Mouse (Mus musculus): ENCODE measurements at regions not wholly inside any gene's neighbourhood (a gene's known extent, or its start where the extent isn't known, plus 50 kb on each side); places are given as distances from the start of the nearest gene placed in this dataset.

DNA sequence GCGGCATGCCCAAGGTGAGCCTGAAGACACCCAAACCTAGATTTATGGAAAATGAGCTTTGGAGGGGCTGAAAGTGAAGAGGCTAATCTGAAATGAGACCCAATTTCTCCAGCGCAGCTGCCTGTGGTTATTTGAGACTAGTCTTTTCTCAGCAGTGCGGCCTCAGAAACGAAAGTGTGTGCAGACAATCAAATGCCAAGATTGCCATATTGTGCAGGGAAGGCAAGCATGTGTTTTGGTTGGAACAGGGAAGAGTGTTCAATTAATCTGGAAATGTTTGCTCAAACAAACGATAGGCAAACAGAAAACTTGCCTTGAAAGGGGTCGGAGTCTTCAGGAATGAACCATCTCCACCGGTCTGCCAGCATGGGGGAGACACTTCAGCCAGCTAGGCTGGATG lies 178.2 kb upstream of the Mast4 start:
- ATAC-seq (replicated peaks in 1 of 2; ENCODE audit: insufficient read depth in 1 of 2, low FRiP score in 2 of 2, low TSS enrichment in 1 of 2, low read depth in 1 of 2, poor library complexity in 2 of 2, severe bottlenecking in 2 of 2) = no peak

DNA sequence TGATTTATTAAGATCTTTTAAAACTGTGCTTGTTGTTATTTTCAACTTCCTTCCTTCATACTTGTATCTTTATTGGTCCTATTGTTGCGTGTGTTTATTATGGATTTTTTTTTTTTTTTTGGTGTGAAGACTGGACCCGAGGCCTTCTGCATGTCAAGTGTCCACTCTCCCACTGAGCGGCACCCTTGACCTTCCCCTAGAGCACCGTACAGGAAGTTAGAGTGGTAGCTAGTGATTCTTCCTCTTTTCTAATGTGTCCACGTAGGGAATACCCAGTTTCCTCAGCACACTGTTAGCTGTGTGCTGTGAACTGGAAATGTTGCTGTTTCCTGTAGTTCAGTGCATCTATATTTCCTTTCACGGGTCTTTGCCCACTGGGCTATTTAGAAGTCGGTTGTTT lies 170.7 kb upstream of the Mast4 start:
- ATAC-seq (replicated peaks in 1 of 2; ENCODE audit: insufficient read depth in 1 of 2, low FRiP score in 2 of 2, low TSS enrichment in 1 of 2, low read depth in 1 of 2, poor library complexity in 2 of 2, severe bottlenecking in 2 of 2) = no peak

DNA sequence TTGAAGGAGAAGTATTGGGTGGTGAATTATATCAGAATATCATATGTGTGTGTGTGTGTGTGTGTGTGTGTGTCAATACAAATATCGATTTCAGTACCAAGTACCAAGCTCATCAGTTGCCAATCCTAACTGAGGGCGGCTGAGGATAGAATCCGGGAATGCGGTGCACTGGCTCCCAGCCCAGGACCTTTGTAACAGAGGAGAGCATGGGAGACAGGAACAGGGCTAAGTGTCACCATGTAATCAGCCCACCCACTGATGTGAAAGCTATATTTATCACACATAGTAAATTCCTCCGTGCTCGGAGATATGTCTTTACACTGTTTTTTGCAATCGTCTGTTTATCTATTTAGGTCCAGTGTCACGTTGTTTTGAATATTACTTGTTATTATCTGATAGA lies 165.1 kb upstream of the Mast4 start:
- ATAC-seq (replicated peaks in 1 of 2; ENCODE audit: insufficient read depth in 1 of 2, low FRiP score in 2 of 2, low TSS enrichment in 1 of 2, low read depth in 1 of 2, poor library complexity in 2 of 2, severe bottlenecking in 2 of 2) = no peak

DNA sequence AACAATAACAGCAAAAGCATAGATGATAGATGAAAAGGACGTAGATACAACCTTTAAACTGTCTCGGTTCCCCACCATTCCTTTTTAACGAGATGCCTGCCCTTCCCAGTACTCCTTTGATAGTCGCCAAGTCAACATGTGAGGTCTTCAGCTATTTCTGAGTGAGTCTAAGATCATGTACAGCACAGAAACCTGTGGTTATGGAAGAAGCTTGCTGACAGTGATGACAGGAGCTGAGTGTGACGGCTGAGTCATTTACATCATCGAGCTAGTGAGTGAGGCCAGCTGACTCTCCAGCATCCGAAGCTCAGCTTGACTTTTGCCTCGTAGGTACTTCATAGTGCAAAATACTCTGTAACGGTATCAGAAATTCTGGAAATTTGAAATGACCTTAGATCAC lies 160.1 kb upstream of the Mast4 start:
- ATAC-seq (replicated peaks in 1 of 2; ENCODE audit: insufficient read depth in 1 of 2, low FRiP score in 2 of 2, low TSS enrichment in 1 of 2, low read depth in 1 of 2, poor library complexity in 2 of 2, severe bottlenecking in 2 of 2) = no peak

DNA sequence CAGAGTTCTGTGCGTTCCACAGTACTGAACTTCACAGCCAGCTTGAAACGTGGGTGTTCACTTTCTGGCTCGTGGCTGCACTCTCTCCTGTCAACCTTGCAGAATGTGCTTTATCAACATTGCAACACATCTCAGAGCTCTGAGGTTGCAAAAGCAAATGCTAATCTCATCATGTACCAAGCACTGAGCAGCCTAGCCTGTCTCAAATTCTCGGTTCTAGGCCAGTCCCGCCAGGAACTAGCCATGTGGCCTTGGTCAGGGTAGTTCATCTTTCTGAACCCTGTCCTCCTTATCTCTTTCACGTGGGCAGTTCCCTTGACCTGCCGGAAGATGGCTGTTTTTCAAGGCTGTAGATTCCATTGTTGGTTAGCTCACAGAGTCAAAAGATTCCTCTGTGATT lies 159.3 kb upstream of the Mast4 start:
- ATAC-seq (replicated peaks in 1 of 2; ENCODE audit: insufficient read depth in 1 of 2, low FRiP score in 2 of 2, low TSS enrichment in 1 of 2, low read depth in 1 of 2, poor library complexity in 2 of 2, severe bottlenecking in 2 of 2) = no peak

DNA sequence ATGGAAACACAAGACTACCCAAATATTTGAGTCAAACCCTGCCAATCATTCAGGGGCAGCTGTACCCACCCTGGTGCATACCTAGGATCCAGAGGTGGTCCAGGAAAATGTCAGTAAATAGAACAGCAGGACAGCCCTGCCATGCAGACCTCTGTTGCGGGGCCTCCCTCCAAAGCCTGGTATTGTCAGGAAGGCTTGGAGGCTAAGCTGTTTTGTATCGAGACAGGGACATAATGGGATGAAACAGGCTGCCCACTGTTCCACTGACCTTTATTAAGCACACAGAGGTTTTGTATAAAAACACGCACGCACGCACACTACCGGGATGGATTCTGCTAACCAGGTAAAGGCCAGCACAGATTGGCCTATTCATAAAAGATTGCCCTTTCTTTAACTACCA lies 155.8 kb upstream of the Mast4 start:
- no peak for ATAC-seq (replicated peaks in 1 of 2; ENCODE audit: insufficient read depth in 1 of 2, low FRiP score in 2 of 2, low TSS enrichment in 1 of 2, low read depth in 1 of 2, poor library complexity in 2 of 2, severe bottlenecking in 2 of 2)

DNA sequence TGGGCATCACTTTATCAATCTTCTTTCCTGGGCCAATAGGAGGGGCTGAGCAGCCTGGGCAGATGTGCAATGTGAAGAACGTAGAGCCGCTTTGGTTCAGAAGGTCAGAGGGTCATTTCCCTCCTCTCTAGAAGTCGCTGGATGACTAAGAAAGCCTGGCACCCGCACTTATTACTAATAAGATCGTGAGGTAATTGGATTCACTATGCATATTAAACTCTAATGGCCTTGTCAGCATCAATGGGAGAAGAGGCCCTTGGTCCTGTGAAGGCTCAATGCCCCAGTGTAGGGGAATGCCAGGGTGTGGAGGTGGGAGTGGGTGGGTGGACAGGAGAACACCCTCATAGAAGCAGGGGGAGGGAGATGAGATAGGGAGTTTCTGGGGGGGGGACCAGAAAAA lies 149.8 kb upstream of the Mast4 start:
- ATAC-seq (replicated peaks in 1 of 2; ENCODE audit: insufficient read depth in 1 of 2, low FRiP score in 2 of 2, low TSS enrichment in 1 of 2, low read depth in 1 of 2, poor library complexity in 2 of 2, severe bottlenecking in 2 of 2) = no peak

DNA sequence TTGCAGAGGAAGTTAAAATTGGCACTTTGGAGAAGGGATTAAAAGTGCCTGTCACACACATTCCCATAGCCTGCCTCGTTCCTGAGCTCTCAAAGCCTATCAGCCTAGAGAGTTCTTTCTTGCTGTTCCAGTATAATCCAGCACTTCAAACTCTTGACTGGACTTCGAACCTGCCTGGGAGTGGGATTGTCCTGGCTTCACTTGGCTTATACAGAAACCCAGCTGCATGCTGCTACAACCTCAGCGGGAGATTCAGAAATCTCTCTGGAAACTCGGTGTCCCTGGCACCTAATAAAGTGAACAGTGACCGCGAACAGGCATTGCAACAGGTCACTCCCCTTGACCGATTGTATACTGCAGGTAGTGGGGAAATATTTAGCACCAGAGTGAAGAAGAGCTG lies 149.1 kb upstream of the Mast4 start:
- ATAC-seq (replicated peaks in 1 of 2; ENCODE audit: insufficient read depth in 1 of 2, low FRiP score in 2 of 2, low TSS enrichment in 1 of 2, low read depth in 1 of 2, poor library complexity in 2 of 2, severe bottlenecking in 2 of 2) = no peak

DNA sequence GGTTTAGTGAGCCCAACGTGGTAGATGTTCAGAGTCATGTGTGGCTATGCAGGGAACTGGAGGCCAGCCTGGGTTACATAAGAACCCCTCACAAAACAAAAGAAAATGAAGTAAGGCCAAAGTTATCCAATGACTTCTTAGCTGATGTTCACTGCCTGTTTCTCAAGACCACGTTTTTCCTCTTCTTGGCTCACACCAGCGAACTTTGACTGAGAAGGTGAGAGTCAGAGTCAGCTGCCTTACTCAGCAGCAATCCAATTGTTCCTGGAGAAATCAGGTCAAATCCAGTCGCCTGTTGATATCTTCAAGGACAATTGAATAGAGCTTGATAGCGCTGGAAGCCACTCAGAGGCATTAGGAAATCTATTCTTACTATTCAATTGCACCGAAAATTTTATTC lies 142.0 kb upstream of the Mast4 start:
- no peak for ATAC-seq (replicated peaks in 1 of 2; ENCODE audit: insufficient read depth in 1 of 2, low FRiP score in 2 of 2, low TSS enrichment in 1 of 2, low read depth in 1 of 2, poor library complexity in 2 of 2, severe bottlenecking in 2 of 2)

DNA sequence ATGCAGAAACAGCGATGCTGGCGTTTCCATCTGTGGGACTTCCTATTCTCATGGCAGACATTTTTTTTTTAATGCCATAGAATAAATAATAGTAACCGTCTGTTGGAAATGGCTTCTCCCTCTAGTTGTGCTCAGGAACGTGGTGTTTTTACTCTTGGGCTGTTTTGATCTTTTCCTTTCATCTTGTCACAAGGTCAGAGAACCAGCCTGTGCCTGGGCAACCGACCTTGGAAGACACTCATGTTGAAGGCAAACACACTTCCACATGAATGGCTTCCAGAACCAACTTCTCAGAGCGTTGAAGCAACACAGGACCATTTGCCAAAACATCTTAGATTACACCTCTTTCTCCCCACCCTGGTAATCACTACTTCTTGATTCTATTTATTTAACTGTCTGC lies 137.9 kb upstream of the Mast4 start:
- ATAC-seq (replicated peaks in 1 of 2; ENCODE audit: insufficient read depth in 1 of 2, low FRiP score in 2 of 2, low TSS enrichment in 1 of 2, low read depth in 1 of 2, poor library complexity in 2 of 2, severe bottlenecking in 2 of 2) = no peak

DNA sequence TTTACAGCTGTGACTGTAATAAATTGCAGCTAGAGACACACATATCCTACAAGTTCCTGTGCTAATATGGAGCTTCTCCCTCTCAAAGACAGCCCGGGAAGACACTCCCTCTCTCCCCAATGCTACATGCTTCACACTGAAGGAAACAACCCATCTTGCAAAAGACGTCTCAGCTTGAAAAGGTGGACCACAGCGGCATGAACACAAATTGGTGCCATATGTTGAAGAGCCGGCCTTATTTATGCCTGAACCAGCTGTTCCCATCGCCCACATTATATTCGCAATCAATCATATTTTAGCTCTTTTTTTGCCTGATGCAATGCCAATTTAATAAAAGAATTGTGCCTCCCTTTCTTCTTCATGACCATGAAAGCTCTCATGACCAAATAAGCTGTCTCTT lies 135.8 kb upstream of the Mast4 start:
- no peak for ATAC-seq (replicated peaks in 1 of 2; ENCODE audit: insufficient read depth in 1 of 2, low FRiP score in 2 of 2, low TSS enrichment in 1 of 2, low read depth in 1 of 2, poor library complexity in 2 of 2, severe bottlenecking in 2 of 2)

DNA sequence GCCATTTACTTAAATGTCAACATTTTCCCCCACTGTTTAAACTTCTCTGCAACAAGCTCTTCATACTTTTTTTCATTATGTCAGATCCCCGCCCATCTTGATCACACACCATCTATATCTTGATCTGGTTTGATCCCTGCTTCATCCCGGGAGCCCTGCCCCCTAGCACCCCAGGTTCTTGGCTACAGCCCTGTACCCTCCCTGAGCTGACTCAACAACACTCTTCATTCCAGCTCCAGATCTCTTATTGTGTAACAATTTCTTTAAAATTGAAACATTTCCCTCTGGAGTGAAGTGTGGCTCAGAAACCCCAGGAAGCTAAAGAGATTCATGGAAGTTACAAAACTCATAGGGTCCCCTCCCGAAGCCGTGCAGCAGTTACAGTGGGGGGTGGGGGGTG lies 126.2 kb upstream of the Mast4 start:
- no peak for ATAC-seq (replicated peaks in 1 of 2; ENCODE audit: insufficient read depth in 1 of 2, low FRiP score in 2 of 2, low TSS enrichment in 1 of 2, low read depth in 1 of 2, poor library complexity in 2 of 2, severe bottlenecking in 2 of 2)

DNA sequence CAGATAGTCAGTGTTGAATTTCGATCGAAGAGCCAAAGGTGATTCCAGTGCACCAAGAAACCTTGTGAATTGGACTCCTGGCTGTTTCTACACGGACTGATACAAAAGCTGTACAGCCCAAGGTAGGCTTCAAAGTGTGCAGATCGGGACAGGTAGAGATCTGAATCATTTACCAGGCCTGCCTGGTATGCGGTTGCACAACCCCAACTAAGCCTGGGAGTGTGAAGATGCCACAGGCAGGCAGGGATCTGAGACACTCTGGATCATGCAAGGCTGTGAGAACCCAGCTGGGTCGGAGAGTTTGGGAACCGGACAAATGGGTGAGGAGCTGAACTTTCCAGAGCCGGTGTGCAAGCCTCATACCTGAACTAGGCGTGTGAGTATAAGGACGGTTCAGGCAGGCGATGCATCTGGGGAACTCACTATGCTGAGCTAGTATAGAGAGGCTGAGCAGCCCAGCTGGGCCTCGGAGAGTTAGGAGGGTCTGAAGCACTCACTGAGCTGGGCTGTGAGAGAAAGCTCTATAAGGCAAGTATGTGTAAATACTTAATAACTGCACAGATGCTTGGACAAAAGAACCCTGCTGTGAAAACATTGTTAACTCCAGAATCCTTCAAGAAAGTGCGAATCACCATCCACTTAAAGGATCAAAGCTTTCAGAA lies 125.3 kb upstream of the Mast4 start:
- no peak for ATAC-seq (replicated peaks in 1 of 2; ENCODE audit: insufficient read depth in 1 of 2, low FRiP score in 2 of 2, low TSS enrichment in 1 of 2, low read depth in 1 of 2, poor library complexity in 2 of 2, severe bottlenecking in 2 of 2)

DNA sequence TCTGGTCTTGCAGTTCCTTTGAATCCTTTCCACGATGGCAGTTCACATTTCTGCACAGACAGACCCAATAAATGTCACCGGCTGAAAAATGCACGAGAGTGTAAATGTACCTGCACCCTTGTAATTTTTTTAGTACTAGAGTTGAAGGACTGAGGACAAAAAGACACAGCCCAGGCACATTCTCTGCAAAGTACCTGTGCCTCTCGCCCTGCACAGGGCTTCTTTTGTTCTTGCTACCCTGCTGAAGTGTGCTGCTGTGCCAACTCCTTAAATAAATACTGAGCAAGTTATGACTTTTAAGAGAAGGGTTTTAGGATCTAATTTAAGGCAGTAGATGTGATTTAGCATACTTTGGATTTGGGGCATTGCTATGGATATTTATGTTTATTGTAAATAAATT lies 118.5 kb upstream of the Mast4 start:
- ATAC-seq (replicated peaks in 1 of 2; ENCODE audit: insufficient read depth in 1 of 2, low FRiP score in 2 of 2, low TSS enrichment in 1 of 2, low read depth in 1 of 2, poor library complexity in 2 of 2, severe bottlenecking in 2 of 2) = no peak

DNA sequence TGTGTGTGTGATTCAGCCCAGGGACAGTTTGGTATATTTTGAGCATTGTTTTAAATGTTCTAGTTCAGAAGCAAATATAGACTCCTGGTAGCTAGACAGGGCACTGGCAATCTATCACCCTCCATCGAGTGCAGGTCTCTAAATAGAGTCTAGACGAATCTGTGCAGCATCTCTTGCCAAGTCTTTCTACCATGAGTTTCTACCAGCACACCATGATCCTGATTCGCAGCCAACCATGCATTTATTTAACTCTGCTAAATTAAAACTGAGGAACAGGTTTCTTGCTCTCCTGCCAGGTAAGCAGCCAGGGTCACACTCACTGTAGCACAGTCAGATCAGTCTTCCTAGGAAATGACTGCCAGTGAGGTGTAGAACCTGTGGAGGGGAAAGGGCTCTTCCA lies 96.3 kb upstream of the Mast4 start:
- ATAC-seq (replicated peaks in 1 of 2; ENCODE audit: insufficient read depth in 1 of 2, low FRiP score in 2 of 2, low TSS enrichment in 1 of 2, low read depth in 1 of 2, poor library complexity in 2 of 2, severe bottlenecking in 2 of 2) = no peak

DNA sequence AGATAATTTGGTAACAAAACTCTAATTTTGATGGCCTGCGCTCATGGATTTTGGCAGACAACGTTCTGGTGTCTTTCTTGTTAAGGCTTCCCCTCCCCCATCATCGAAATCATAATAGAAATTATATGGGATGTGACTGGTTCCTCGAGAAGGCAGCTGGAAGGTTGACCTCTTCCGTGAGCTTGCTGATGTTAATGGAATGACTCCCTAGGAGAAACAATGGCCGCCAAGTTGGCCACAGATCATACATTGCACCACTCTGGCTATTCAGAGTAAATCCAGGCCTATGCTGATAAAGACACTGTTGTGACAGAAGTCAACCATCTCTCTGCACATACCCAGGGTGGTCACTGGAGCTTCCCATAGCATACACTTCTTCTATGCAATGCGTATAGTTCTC lies 89.7 kb upstream of the Mast4 start:
- no peak for ATAC-seq (replicated peaks in 1 of 2; ENCODE audit: insufficient read depth in 1 of 2, low FRiP score in 2 of 2, low TSS enrichment in 1 of 2, low read depth in 1 of 2, poor library complexity in 2 of 2, severe bottlenecking in 2 of 2)

DNA sequence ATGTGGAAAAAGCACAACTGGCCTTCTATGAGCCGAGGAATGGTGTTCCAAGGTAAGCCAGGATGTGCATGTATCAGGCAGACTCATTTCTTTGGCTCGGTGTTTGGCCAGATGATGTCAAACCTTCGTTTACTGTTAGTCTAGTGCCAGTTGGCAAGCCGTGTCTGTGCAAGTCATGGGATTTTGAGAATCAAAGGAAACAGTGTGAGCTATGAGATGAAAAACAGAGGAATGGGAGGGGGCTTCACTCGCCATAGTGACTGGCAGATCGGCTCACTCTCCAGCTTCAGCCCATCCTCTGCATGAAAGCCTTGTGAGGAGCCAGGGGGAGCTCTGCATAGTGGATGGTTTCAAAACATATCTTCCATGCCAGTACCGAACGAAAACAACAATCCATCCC lies 89.1 kb upstream of the Mast4 start:
- no peak for ATAC-seq (replicated peaks in 1 of 2; ENCODE audit: insufficient read depth in 1 of 2, low FRiP score in 2 of 2, low TSS enrichment in 1 of 2, low read depth in 1 of 2, poor library complexity in 2 of 2, severe bottlenecking in 2 of 2)

DNA sequence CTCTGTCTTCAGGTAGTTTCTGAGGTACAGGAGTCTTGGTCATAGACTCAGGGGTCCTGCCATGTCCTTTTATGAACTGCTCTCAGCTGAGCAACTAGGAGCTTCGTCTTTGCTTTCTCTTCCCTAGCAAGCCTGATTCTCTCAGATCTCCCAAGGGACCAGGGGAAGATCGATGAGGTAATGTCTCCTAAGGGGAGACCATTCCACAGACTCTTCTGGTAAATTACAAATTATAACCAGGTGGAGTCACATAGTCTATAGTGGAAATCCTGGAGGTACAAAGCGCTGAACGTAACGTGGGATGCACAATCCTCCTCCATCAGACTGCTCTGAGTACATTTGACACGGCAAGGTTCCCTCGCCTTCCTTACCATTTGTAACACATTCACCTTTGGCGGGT lies 88.7 kb upstream of the Mast4 start:
- no peak for ATAC-seq (replicated peaks in 1 of 2; ENCODE audit: insufficient read depth in 1 of 2, low FRiP score in 2 of 2, low TSS enrichment in 1 of 2, low read depth in 1 of 2, poor library complexity in 2 of 2, severe bottlenecking in 2 of 2)

DNA sequence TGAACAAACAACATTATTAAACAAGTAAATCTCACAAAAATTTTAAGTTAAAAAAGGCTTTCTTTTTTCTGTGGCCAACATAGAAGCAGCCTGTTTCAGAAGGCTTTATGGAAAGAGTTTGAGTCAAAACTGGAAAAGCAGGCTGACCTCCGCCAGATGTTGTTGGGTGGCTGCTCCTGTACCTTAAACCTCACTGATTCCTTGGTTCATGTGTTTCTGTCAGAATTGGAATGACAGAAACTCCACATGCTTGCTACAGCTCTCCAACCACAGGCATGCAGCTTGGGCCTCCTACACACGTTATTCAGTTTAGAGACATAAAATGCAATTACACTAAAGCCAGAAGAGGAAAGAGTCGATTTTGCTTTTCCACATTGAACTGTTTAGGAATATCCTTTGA lies 84.8 kb upstream of the Mast4 start:
- no peak for ATAC-seq (replicated peaks in 1 of 2; ENCODE audit: insufficient read depth in 1 of 2, low FRiP score in 2 of 2, low TSS enrichment in 1 of 2, low read depth in 1 of 2, poor library complexity in 2 of 2, severe bottlenecking in 2 of 2)

DNA sequence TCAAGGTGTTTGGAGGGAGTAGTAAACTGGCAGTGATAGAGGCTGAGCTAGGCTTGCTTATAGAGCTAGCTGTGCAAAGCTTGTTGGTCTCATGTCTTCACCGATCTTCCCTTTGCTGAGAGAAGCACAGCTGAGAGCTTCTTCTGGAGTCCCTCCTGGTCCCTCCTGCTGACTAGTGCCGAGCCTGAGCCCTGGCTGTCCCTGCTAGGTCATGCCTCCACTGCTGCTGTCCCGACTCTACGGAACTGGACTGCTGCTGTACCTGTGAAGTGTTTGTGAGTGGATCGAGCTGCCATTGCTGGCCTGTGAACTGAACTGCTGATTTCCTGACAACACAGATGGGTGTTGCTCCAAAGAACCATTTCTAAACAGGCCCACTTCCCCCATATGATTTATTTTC lies 83.0 kb upstream of the Mast4 start:
- no peak for ATAC-seq (replicated peaks in 1 of 2; ENCODE audit: insufficient read depth in 1 of 2, low FRiP score in 2 of 2, low TSS enrichment in 1 of 2, low read depth in 1 of 2, poor library complexity in 2 of 2, severe bottlenecking in 2 of 2)
